Mouse (Mus musculus): ENCODE results near the gene Atp6v1f. TPM values are rescaled to one million over a fixed set of nuclear protein-coding genes. Genes with fewer than 3 reads are reported as not detected.

The Atp6v1f gene
- polyA plus RNA-seq, 1 experiment: 242 TPM

DNA sequence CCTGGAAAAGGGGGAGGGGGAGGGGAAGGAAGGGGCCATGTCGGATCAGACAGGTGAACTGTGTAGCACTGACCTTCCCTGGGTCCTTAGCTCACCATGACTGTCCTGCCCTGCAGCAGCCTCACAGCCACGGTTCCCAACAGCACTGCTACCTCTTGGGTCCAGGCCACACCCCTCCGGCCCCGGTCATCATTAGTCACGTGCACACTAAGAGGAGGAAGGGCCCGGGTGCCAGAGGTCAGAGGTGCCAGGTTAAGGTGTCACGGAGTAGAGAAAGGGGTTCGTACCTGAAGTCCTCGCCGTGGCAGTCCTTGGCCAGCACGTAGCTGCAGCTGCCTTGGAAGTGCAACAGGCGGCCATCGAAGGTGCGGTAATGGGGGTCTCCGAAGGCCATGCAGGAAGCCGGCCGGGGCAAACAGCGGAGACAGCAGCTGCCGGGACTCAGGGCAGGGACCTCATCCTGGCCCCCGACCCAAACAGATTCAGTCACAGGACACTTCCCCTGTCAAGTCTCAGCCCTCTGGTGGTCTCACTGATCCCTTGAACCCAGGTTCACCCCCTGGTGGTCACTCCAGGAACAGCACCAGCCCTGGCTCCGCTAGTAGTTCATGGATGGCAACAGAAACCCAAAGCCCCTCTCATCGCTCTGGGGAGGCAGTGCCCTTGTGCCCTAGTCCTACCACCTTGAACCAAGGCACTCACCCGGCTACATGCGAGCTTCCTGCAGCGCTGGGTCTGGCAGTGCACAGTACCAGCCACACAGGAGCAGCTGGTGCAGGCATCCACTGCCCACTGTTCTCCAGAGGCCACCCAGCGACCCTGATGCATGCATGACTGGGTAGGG is 17.4 kb downstream of the Atp6v1f start:
- H3K4me3 ChIP-seq: no peak overlapping the region
- H3K4me2 ChIP-seq (ENCODE audit: low read depth): peak overlapping the region; percentile 55
- H3ac ChIP-seq (ENCODE audit: control insufficient read depth, insufficient read length): no peak overlapping the region
- TF ChIP-seq POLR2AphosphoS2 (IDR thresholded peaks at IDR 0.05; ENCODE audit: insufficient read length, low read depth) (no peak), CEBPB (IDR thresholded peaks at IDR 0.05; ENCODE audit: insufficient read depth, poor library complexity, severe bottlenecking) (no peak), TCF12 (IDR thresholded peaks at IDR 0.05; ENCODE audit: insufficient read depth, poor library complexity, severe bottlenecking) (no peak), E2F4 (IDR thresholded peaks at IDR 0.05; ENCODE audit: insufficient read depth) (no peak), MYOG (IDR thresholded peaks at IDR 0.05; ENCODE audit: control insufficient read depth in 1 of 3, insufficient read depth in 1 of 3, insufficient read length in 2 of 3, low read depth in 2 of 3) (no peak), MAX (IDR thresholded peaks at IDR 0.05; ENCODE audit: low read depth) (no peak), MYOD1 (IDR thresholded peaks at IDR 0.05; ENCODE audit: control insufficient read depth in 1 of 3, insufficient read length in 2 of 3, low read depth in 2 of 3) (no peak), TCF3 (IDR thresholded peaks at IDR 0.05; ENCODE audit: insufficient read length, low read depth) (no peak), SRF (IDR thresholded peaks at IDR 0.05; ENCODE audit: control insufficient read depth, insufficient read length, low read depth) (no peak), POLR2A (IDR thresholded peaks at IDR 0.05; ENCODE audit: insufficient read length, low read depth) (no peak), USF1 (IDR thresholded peaks at IDR 0.05; ENCODE audit: low read depth) (no peak), REST (IDR thresholded peaks at IDR 0.05; ENCODE audit: insufficient read depth, insufficient read length) (no peak)
- no peaks in the 10 kb centered on the region for H3K79me2 ChIP-seq (ENCODE audit: control insufficient read depth, insufficient read depth)
- peaks cover 35% of the 10 kb centered on the region for H3K27me3 ChIP-seq (ENCODE audit: control insufficient read depth, insufficient read depth, insufficient read length)
- H3K36me3 ChIP-seq (ENCODE audit: control insufficient read depth, insufficient read depth): no peaks in the 10 kb centered on the region

DNA sequence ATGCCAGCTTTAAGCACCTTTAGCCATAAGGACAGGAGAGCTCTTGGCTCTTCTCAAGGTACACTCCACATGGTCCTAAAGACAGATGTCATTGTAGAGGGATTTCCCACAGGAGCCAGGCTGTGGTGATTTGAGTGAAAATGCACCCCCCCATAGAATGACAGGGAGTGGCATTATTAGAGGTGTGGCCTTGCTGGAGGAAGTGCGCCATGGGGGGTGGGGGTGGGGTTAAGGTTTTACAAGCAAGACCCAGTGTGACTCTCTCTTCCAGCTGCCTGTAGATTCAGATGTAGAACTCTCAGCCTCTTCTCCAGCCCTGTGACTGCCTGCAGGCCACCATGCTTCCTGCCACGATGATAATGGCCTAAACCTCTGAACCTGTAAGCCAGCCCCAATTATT is 18.4 kb downstream of the Atp6v1f start:
- TF ChIP-seq E2F4 (IDR thresholded peaks at IDR 0.05; ENCODE audit: insufficient read depth): no peak
- Histone ChIP-seq H3K79me2 (ENCODE audit: control insufficient read depth, insufficient read depth) (no peaks in the 10 kb centered on the region), H3K4me3 (no peak overlapping the region), H3K27me3 (ENCODE audit: control insufficient read depth, insufficient read depth, insufficient read length) (peaks cover 40% of the 10 kb centered on the region), H3K36me3 (ENCODE audit: control insufficient read depth, insufficient read depth) (no peaks in the 10 kb centered on the region), H3K4me2 (ENCODE audit: low read depth) (no peak overlapping the region), H3ac (ENCODE audit: control insufficient read depth, insufficient read length) (no peak overlapping the region)

GRCm38 (mm10) chr6:29494101-29494500 is 26.6 kb downstream of the Atp6v1f start:
- Histone ChIP-seq H3K4me2 (ENCODE audit: low read depth) (no peak overlapping the region), H3K4me3 (no peak overlapping the region), H3K79me2 (ENCODE audit: control insufficient read depth, insufficient read depth) (no peaks in the 10 kb centered on the region), H3K36me3 (ENCODE audit: control insufficient read depth, insufficient read depth) (no peaks in the 10 kb centered on the region), H3K27me3 (ENCODE audit: control insufficient read depth, insufficient read depth, insufficient read length) (peaks cover 33% of the 10 kb centered on the region), H3ac (ENCODE audit: control insufficient read depth, insufficient read length) (no peak overlapping the region)
- no peak for TF ChIP-seq MYOD1 (IDR thresholded peaks at IDR 0.05; ENCODE audit: control insufficient read depth in 1 of 3, insufficient read length in 2 of 3, low read depth in 2 of 3)
- no peak for TF ChIP-seq MYOG (IDR thresholded peaks at IDR 0.05; ENCODE audit: control insufficient read depth in 1 of 3, insufficient read depth in 1 of 3, insufficient read length in 2 of 3, low read depth in 2 of 3)
- no peak for TF ChIP-seq POLR2A (IDR thresholded peaks at IDR 0.05; ENCODE audit: insufficient read length, low read depth)
- no peak for TF ChIP-seq USF1 (IDR thresholded peaks at IDR 0.05; ENCODE audit: low read depth)
- no peak for TF ChIP-seq SRF (IDR thresholded peaks at IDR 0.05; ENCODE audit: control insufficient read depth, insufficient read length, low read depth)
- no peak for TF ChIP-seq REST (IDR thresholded peaks at IDR 0.05; ENCODE audit: insufficient read depth, insufficient read length)
- no peak for TF ChIP-seq E2F4 (IDR thresholded peaks at IDR 0.05; ENCODE audit: insufficient read depth)
- TF ChIP-seq TCF12 (IDR thresholded peaks at IDR 0.05; ENCODE audit: insufficient read depth, poor library complexity, severe bottlenecking): no peak

DNA sequence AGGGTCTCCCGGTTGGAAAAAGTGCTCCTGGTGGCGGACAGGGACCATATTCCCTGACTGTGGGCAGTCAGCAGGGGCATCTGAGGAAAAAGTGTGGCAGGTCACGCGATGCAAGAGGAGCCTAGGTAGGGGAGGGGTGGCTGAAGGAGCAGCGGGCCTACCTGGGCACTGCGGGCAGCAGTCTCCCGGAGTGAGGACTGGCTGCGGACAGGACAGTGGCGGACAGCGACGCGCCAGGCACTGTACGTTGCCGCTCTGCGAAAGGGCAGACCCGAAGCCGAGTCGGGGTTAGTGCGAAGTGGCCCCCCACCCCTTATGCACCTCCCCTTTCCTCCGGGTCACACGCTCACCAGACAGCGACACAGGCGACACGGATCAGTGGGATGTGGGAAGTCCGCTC is 28.8 kb downstream of the Atp6v1f start:
- Histone ChIP-seq H3K4me2 (ENCODE audit: low read depth) (no peak overlapping the region), H3ac (ENCODE audit: control insufficient read depth, insufficient read length) (no peak overlapping the region), H3K36me3 (ENCODE audit: control insufficient read depth, insufficient read depth) (no peaks in the 10 kb centered on the region), H3K27me3 (ENCODE audit: control insufficient read depth, insufficient read depth, insufficient read length) (peaks cover 28% of the 10 kb centered on the region), H3K4me3 (no peak overlapping the region), H3K79me2 (ENCODE audit: control insufficient read depth, insufficient read depth) (no peaks in the 10 kb centered on the region)
- TF ChIP-seq USF1 (IDR thresholded peaks at IDR 0.05; ENCODE audit: low read depth): no peak
- TF ChIP-seq MYOG (IDR thresholded peaks at IDR 0.05; ENCODE audit: control insufficient read depth in 1 of 3, insufficient read depth in 1 of 3, insufficient read length in 2 of 3, low read depth in 2 of 3): no peak
- TF ChIP-seq CEBPB (IDR thresholded peaks at IDR 0.05; ENCODE audit: insufficient read depth, poor library complexity, severe bottlenecking): no peak
- no peak for TF ChIP-seq MAX (IDR thresholded peaks at IDR 0.05; ENCODE audit: low read depth)
- no peak for TF ChIP-seq REST (IDR thresholded peaks at IDR 0.05; ENCODE audit: insufficient read depth, insufficient read length)
- TF ChIP-seq POLR2A (IDR thresholded peaks at IDR 0.05; ENCODE audit: insufficient read length, low read depth): no peak

DNA sequence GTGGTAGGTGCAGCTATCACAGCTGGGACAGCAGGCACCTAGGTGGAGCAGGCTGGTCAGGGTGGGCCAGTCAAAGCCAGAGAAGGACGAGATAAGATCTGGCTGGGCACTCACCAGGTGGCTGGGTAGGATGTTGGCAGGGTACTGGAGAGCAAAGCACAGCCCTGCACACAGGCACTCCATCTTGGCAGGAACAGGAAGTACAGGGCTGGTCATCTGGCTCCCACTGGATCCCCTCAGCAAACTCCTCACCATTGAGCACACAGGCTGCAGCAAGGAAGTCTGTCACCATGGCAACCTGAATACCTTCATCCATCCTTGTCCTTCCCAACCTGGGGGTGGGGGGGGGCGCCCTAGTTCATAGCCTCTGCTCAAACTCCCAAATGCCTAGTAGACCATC is 30.3 kb downstream of the Atp6v1f start:
- Histone ChIP-seq H3K4me2 (ENCODE audit: low read depth) (no peak overlapping the region), H3K79me2 (ENCODE audit: control insufficient read depth, insufficient read depth) (no peaks in the 10 kb centered on the region), H3K36me3 (ENCODE audit: control insufficient read depth, insufficient read depth) (no peaks in the 10 kb centered on the region), H3K27me3 (ENCODE audit: control insufficient read depth, insufficient read depth, insufficient read length) (peaks cover 37% of the 10 kb centered on the region), H3ac (ENCODE audit: control insufficient read depth, insufficient read length) (no peak overlapping the region), H3K4me3 (no peak overlapping the region)
- TF ChIP-seq USF1 (IDR thresholded peaks at IDR 0.05; ENCODE audit: low read depth): no peak
- TF ChIP-seq POLR2A (IDR thresholded peaks at IDR 0.05; ENCODE audit: insufficient read length, low read depth): no peak
- no peak for TF ChIP-seq MAX (IDR thresholded peaks at IDR 0.05; ENCODE audit: low read depth)
- no peak for TF ChIP-seq MYOG (IDR thresholded peaks at IDR 0.05; ENCODE audit: control insufficient read depth in 1 of 3, insufficient read depth in 1 of 3, insufficient read length in 2 of 3, low read depth in 2 of 3)
- TF ChIP-seq TCF3 (IDR thresholded peaks at IDR 0.05; ENCODE audit: insufficient read length, low read depth): no peak
